Mouse (Mus musculus) gastrocnemius, adult 18-20 months (tissue): ENCODE measurements around the gene Sh2d6. TPM values are rescaled to one million over a fixed set of nuclear protein-coding genes. Genes with fewer than 3 reads are reported as not detected.

ENCODE experiments used
- total RNA-seq, 2 experiments: library from RNA; stranded (reverse); gene quantifications; 2 replicates each; pipeline ENCODE4 v1.2.3; 2021

Sh2d6 gene
- total RNA-seq, 2 experiments from 2014 or later: 0.93 to 1.3 TPM

Other genes with a start within 250 kb of the Sh2d6 start
- gene Sftpb, start 217.1 kb downstream of the Sh2d6 start, total RNA-seq: not detected
- gene Usp39, start 176.5 kb downstream of the Sh2d6 start, total RNA-seq: 10 to 100 TPM; 17.9 to 20.2 TPM
- gene 0610030E20Rik, start 174.4 kb downstream of the Sh2d6 start, total RNA-seq: 1 to 10 TPM; 7.2 to 8.0 TPM
- 10 to 100 TPM; 22.4 to 24.2 TPM for gene Tmem150a, start 166.3 kb downstream of the Sh2d6 start, total RNA-seq
- gene Rnf181, start 154.8 kb downstream of the Sh2d6 start, total RNA-seq: 10 to 100 TPM; 27.0 to 27.6 TPM
- 100 to 1,000 TPM; 107 to 121 TPM for gene Vamp5, start 141.2 kb downstream of the Sh2d6 start, total RNA-seq
- gene Vamp8, start 131.0 kb downstream of the Sh2d6 start, total RNA-seq: 10 to 100 TPM; 44.3 to 55.4 TPM
- 10 to 100 TPM; 12.2 to 12.7 TPM for gene Ggcx, start 107.4 kb downstream of the Sh2d6 start, total RNA-seq
- gene Mat2a, start 82.1 kb downstream of the Sh2d6 start, total RNA-seq: 10 to 100 TPM; 97.2 to 98.0 TPM
- 10 to 100 TPM in 1 of 2 experiments, 1 to 10 TPM in 1; 9.2 to 14.3 TPM for gene Capg, start 22.7 kb upstream of the Sh2d6 start, total RNA-seq
- 1 to 10 TPM; 7.3 to 8.7 TPM for gene Elmod3, start 76.7 kb upstream of the Sh2d6 start, total RNA-seq
- gene Retsat, start 76.8 kb upstream of the Sh2d6 start, total RNA-seq: 10 to 100 TPM; 62.7 to 71.1 TPM
- 10 to 100 TPM; 24.0 to 27.9 TPM for gene Tgoln1, start 95.3 kb upstream of the Sh2d6 start, total RNA-seq